Mouse (Mus musculus) thymus, adult 2 months (tissue): ENCODE data around the gene Fam193b.

Experiments used
- CTCF ChIP-seq: fragments of 200-500 bp; IDR thresholded peaks from 2 replicates; pipeline ENCODE4 v1.5.1; 2012; ENCODE audit warnings: mild to moderate bottlenecking, control low read depth, low read length, moderate library complexity, borderline replicate concordance; ENCODE audit not compliant: control insufficient read depth, poor library complexity, insufficient read depth; ENCODE audit errors: extremely low read depth
- POLR2A ChIP-seq: fragments of 200-500 bp; IDR thresholded peaks from 2 replicates; pipeline ENCODE4 v1.6.1; 2012; ENCODE audit warnings: mild to moderate bottlenecking, low read length, control low read depth, moderate library complexity; ENCODE audit not compliant: control insufficient read depth, poor library complexity, insufficient read depth; ENCODE audit errors: extremely low read depth

- no peak for TF ChIP-seq POLR2A
- TF ChIP-seq CTCF = no peak
Measured at GRCm38 (mm10) chr13:55523951-55524600, 46.8 kb downstream of the Fam193b start.
